Mouse (Mus musculus): ENCODE results near the gene Cldn3.
"Not testable (repeated sequence)": the region's sequence is repeated elsewhere in the genome, so short reads cannot be mapped to it uniquely, and the experiment has no call there.

Cldn3 gene

GRCm38 (mm10) chr5:134985633-134986297 is at the start of gene Cldn3:
TSS of gene Cldn3 (plus strand) at chr5:134986214.
- DNase-seq (ENCODE audit: low read depth) = no peak

- no peak for DNase-seq (ENCODE audit: low read depth)
Measured at GRCm38 (mm10) chr5:134936626-134937185, 49.3 kb upstream of the Cldn3 start.

- DNase-seq (ENCODE audit: low read depth) = no peak
Measured at GRCm38 (mm10) chr5:134939069-134939468, 46.9 kb upstream of the Cldn3 start.

- DNase-seq (ENCODE audit: low read depth) = not testable (repeated sequence)
Measured at GRCm38 (mm10) chr5:134939554-134939953, 46.5 kb upstream of the Cldn3 start.

- no peak for DNase-seq (ENCODE audit: low read depth)
Measured at GRCm38 (mm10) chr5:134941472-134942209, 44.4 kb upstream of the Cldn3 start.

GRCm38 (mm10) chr5:134942740-134943139 is 43.3 kb upstream of the Cldn3 start:
- no peak for DNase-seq (ENCODE audit: low read depth)

GRCm38 (mm10) chr5:134944179-134944578 is 41.8 kb upstream of the Cldn3 start:
- no peak for DNase-seq (ENCODE audit: low read depth)

GRCm38 (mm10) chr5:134945266-134945959 is 40.6 kb upstream of the Cldn3 start:
- no peak for DNase-seq (ENCODE audit: low read depth)

GRCm38 (mm10) chr5:134946063-134946856 is 39.8 kb upstream of the Cldn3 start:
- DNase-seq (ENCODE audit: low read depth) = no peak

GRCm38 (mm10) chr5:134946857-134947255 is 39.2 kb upstream of the Cldn3 start, which contains the start of gene Cldn4:
TSS of gene Cldn4 (minus strand) at chr5:134946934.
- DNase-seq (ENCODE audit: low read depth) = no peak

- no peak for DNase-seq (ENCODE audit: low read depth)
Measured at GRCm38 (mm10) chr5:134947420-134948084, 38.5 kb upstream of the Cldn3 start.

GRCm38 (mm10) chr5:134948085-134948439 is 38.0 kb upstream of the Cldn3 start:
- no peak for DNase-seq (ENCODE audit: low read depth)

- DNase-seq (ENCODE audit: low read depth) = no peak
Measured at GRCm38 (mm10) chr5:134951053-134951884, 34.7 kb upstream of the Cldn3 start.

- DNase-seq (ENCODE audit: low read depth) = no peak
Measured at GRCm38 (mm10) chr5:134955491-134955890, 30.5 kb upstream of the Cldn3 start.

- DNase-seq (ENCODE audit: low read depth) = no peak
Measured at GRCm38 (mm10) chr5:134959114-134959513, 26.9 kb upstream of the Cldn3 start.

- DNase-seq (ENCODE audit: low read depth) = no peak
Measured at GRCm38 (mm10) chr5:134960430-134960829, 25.6 kb upstream of the Cldn3 start.

- DNase-seq (ENCODE audit: low read depth) = no peak
Measured at GRCm38 (mm10) chr5:134961519-134961918, 24.5 kb upstream of the Cldn3 start.

GRCm38 (mm10) chr5:134963546-134963945 is 22.5 kb upstream of the Cldn3 start:
- no peak for DNase-seq (ENCODE audit: low read depth)

- not testable (repeated sequence) for DNase-seq (ENCODE audit: low read depth)
Measured at GRCm38 (mm10) chr5:134964655-134965054, 21.4 kb upstream of the Cldn3 start.

- DNase-seq (ENCODE audit: low read depth) = peak; percentile 75
Measured at GRCm38 (mm10) chr5:134965473-134965851, 20.6 kb upstream of the Cldn3 start.

All from c-Kit-positive CD71-positive TER-119-negative erythroid progenitor cells, embryonic 14.5 days (primary cell).